Mouse (Mus musculus): ENCODE measurements at regions not wholly inside any gene's neighbourhood (a gene's known extent, or its start where the extent isn't known, plus 50 kb on each side); places are given as distances from the start of the nearest gene placed in this dataset.

- DNase-seq: peak in 1 of 2 experiments; percentile 3
These were observed 402.5 kb upstream of the Gemin8 start for GRCm38 (mm10) chrX:165767672-165768265.

Measured in cerebellum, postnatal 10 days (tissue).